Mouse (Mus musculus) frontal cortex, postnatal 36 days (tissue): ENCODE data around the gene Utrn.

Experiments
- DNase-seq, 2 experiments: peaks; one replicate each; pipeline ENCODE4 v3.0.0; 2022; ENCODE audit warnings: low spot score in 2 of 2

Gene Utrn

DNA sequence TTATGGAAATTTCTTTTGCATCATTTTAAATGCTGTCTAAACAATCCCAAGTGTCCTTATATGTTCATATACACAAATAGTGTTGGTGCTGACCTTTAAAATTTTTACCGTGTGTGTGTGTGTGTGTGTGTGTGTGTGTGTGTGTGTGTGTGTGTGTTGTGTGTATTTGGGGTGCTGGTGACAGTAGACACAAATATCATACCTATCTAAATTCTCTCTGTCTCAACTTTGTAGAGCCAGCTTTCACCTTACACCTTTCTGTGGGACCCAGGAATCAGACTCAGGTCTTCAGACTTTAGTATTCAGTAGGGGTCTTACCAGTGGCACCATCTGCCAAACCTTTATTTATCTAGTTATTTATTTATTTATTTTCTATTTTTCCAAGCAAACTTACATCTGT, 681 bp upstream of the Utrn start:
- DNase-seq: no peak

- DNase-seq: peak; percentile 10 to 12
Measured at GRCm38 (mm10) chr10:12868189-12869028, 756 bp downstream of the Utrn start.

DNA sequence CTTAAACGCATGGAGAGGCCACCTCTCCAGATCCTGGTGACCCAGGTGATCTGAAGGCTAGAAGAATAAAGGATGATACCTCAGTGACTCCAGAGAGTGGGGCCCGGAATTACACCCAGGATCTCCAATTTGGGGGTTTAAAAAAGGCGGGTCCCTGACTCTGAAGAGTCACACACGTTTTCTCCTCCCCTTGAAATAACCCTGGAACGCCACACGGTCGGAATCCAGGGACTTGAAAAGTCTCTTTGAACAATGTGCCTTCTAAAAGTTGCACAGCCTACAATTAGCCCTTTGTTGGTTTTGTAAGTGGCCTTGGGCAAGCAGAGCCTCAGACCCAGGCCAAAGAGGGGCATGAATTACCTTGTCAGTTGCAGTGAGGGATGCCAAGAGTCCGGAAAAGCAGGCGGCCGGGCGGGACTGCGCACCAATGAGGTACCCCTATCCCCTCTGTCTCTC, 1.4 kb downstream of the Utrn start:
- DNase-seq: peak in 1 of 2 experiments; percentile 7

DNA sequence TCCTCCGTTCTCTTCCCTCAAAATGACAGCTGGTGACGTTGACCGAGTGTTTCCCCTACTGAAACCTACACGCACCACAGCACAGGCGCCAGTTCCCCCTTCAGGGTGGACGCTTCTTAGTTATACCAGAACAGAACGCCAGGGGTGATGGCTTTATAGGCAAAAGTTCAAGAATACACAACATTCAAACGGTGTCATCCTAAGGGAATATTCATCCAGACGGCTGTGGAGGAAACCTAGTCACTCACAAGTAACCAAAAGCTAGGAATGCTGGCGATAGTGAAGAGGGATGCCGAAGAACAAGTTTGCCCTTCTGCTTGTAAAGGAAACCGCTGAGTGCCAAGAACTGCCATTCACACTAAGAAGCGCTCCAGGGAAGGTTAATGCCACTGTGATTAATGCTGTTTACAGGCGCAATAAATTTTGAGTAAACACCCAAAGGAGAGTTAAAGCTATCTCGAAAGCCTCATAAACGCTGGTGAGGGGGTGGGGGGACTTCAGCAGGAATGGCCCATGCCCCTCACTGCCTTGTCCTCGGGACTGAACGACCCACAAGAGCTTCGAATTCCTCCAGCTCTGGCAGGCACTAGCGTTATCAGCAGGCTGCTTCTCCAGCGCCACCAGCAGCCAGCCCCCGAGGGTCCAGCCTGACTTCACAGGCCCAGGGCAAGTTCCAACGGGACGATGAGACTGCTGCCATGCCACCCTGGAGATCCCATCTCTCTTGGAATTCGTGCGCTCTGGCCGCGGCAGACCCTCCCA, 2.0 kb downstream of the Utrn start:
- DNase-seq: no peak

DNA sequence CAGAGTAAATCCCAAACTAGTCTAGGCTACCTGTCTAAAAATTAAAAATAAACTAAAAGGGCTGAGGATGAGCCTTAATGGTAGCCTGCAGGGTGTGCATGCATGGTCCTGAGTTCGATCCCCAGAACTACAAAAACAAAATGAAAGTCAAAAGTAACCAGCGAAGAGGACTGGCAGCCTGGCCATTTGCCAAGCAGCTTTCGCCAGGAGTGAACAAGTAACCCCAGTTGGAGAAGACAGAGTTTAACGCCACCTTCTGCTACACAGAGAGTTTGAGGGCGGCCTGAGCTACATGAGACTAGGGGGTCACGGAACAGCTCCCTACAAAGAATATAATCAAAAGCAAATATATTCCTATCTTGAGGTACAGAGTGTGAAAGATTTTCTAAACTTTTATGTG, 4.0 kb downstream of the Utrn start:
- no peak for DNase-seq

- DNase-seq: no peak
Measured at GRCm38 (mm10) chr10:12863581-12863980, 5.6 kb downstream of the Utrn start.

- DNase-seq: no peak
Measured at GRCm38 (mm10) chr10:12862047-12862446, 7.1 kb downstream of the Utrn start.

DNA sequence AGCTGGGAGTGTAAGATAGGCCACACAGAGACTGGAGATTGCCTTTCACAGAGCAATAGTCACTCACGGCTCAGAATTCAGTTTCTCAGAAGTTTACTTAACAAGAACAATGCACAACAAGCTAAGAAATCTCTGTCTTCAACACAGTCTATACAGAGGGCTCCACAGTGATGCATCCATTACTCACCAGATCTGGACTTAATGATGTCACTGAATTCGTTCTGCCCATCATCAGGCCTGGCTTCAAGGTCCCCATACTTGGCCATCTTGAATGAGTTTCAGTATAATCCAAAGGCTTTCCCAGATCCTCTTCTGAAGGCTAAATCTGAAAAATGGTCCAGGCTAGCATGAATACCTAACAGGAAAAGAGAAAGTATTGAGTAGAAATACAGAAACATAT, 7.8 kb downstream of the Utrn start:
- no peak for DNase-seq

DNA sequence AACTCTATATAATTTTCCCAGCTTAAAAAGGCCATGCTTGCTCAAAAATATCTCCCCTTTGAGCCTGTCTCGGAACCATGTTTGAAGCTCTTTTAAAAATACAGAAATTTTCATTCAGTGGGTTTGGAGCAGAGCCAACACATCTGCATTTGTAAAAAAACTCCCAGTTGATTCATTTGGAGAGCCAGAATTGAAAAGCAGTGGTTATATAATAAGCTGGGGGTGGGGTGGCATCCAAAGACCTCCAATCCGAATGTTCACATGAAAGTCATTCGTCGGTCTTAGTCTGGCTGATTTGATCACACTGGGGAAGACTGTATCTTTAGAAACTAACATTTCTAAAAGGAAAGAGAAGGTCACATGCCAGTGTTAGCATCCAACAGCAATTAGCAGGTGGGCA, 8.4 kb downstream of the Utrn start:
- peak in 1 of 2 experiments; percentile 34 for DNase-seq

- DNase-seq: no peak
Measured at GRCm38 (mm10) chr10:12860331-12860730, 8.8 kb downstream of the Utrn start.

GRCm38 (mm10) chr10:12858017-12858416, 11.1 kb downstream of the Utrn start:
- no peak for DNase-seq

GRCm38 (mm10) chr10:12854298-12854697, 14.9 kb downstream of the Utrn start:
- DNase-seq: no peak

DNA sequence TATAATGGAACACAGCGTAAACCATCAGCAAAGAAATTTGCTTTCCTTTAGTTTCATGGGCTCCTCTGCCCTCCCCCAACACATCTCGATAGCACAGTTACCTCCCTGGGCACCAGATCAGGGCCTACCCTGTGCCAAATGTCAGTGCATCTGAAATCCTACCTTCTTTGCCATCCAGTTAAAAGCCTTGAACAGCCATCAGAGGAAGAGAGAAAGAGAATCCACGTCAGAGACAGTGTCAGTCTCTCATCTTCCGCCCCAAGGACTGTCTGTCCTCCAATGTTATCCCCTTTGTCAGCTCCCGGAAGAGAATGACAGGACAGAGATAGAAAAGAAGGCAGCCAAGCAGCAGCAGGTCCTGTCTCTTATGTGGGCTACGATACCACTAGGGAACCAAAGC, 15.4 kb downstream of the Utrn start:
- no peak for DNase-seq

GRCm38 (mm10) chr10:12853196-12853620, 16.0 kb downstream of the Utrn start:
- DNase-seq: no peak

DNA sequence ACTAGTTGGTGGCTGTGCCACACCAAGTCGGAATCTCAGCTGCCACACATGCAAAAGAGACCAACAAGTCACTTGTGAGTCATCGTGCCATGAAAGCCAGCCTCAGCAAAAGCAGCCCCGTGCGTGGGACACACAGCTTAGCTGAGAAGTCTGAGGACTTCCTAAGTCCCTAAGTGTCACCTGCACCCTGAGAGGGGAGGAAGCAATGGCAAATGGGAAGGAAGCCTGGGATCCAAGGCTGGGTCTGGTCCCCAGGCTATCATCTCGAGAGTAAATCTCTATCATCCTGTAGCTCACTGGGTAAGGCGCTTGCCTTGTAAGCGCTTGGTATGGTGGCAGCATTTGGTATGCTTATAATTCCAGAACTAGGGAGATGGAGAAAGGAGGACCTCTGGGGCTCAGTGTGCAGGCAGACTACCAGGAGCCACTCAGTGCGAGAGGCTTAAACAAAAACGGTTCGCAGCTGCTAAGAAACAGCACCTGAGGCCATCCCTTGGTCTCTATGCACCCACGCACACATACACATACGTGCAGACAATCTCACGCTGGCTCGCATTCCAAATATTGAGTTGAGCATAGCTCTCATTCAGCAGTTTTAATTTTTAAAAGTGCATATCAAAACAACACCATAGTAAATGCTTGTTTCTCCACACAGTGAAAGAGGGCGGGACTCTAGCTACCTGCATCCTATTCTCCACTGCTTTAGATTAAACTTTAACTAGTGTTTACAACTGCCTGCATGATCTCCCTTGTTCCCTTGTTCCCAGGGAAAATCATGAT, 16.6 kb downstream of the Utrn start:
- peak in 1 of 2 experiments; percentile 25 for DNase-seq

- no peak for DNase-seq
Measured at GRCm38 (mm10) chr10:12850781-12851471, 18.2 kb downstream of the Utrn start.

DNA sequence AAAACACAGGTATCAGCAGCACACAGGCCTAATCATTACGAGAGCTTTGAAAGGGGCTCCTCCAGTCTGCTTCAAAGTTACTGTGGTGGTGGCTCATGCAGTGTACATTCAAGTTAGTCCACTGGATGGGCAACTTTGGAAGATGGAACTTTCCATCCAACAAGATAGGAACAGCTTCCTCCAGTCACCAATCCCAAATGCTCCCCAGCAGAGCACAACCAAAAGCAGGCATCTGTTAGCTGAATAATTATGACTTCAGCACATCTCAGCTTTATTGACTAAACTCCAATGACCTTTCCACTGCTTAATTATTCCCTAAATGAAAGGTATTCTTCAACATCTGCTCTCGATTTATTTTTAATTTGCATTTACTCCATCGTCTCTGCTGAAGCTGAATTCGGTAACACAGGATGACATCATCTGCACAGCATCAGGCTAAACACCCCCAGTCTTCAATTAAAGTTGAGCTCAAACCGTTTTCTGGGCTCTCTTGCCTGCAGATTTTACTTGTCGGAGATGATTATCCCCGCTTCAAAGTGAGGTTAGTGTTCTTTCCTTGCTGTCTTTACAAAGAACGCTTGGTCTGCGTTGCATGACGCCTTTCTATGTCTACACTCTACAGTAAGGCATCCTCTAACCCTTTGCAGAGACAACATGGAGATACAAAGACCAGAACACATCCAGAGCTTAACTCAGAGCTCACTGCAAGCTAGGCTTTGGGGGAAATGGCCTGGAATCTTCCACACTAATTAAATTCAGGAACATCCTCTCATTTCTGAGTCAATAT, 20.6 kb downstream of the Utrn start:
- DNase-seq: peak in 1 of 2 experiments; percentile 13

DNA sequence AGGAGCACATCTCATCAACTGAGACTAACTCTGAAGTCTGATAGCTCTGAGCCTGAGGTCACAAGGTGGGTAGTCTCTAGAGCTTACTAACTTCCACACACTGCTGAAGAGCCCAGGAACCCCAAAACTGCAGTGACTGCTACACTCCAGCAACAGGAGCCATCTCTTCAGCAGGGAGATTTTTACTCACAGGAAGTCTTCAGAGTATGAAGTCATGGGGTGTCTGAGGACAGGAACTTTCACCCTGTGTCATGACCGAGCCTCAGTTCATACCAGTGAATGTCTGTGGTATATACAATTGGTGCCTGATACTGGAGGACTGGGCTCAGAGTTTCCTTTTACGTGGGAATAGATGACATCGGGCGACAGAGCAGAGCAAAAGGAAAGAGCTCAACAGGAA, 26.6 kb downstream of the Utrn start:
- DNase-seq: no peak

DNA sequence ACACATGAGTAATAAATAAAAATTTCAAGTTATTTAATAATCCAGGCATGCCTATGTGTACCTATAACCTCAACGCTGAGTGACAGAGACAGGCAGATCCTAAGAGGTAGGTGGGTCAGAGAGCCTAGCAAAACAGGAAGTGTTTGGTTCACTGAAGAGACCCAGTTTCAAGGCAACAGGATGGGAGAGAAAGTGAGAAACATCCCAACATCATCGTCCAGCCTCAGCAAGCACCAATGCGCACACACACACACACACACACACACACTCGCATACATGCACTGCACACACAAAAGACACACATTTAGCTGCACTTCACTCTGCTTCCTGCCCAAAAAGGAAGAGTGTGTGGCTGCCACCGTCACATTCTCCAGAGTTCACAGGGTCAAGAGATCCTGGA, 27.7 kb downstream of the Utrn start:
- no peak for DNase-seq

GRCm38 (mm10) chr10:12837636-12838035, 31.5 kb downstream of the Utrn start:
- no peak for DNase-seq
